Mouse (Mus musculus) heart, adult 8-10 months (tissue): ENCODE results near the gene G0s2. TPM values are rescaled to one million over a fixed set of nuclear protein-coding genes. Genes with fewer than 3 reads are reported as not detected.
A peak's percentile ranks its signal among the peaks of the same experiment; 100 is the strongest.

ENCODE experiments used
- DNase-seq: peaks from one replicate; pipeline ENCODE4 v3.0.0; 2022; ENCODE audit warnings: low spot score
- total RNA-seq, 4 experiments: library from RNA; stranded (reverse); gene quantifications; 2 replicates each; pipeline ENCODE4 v1.2.4; 2022

Gene G0s2
- total RNA-seq = 10 to 100 TPM; 54.6 to 72.1 (median 63.9) TPM

- peak; percentile 89 for DNase-seq
Measured at GRCm38 (mm10) chr1:193272916-193273601, at the start of gene G0s2. Gene G0s2, minus strand, starts transcription at chr1:193273217.

- DNase-seq = no peak
Measured at GRCm38 (mm10) chr1:193320398-193320797, 47.4 kb upstream of the G0s2 start.

- DNase-seq = no peak
Measured at GRCm38 (mm10) chr1:193319721-193320120, 46.7 kb upstream of the G0s2 start.

- DNase-seq = peak; percentile 85
Measured at GRCm38 (mm10) chr1:193317159-193317559, 44.1 kb upstream of the G0s2 start.

GRCm38 (mm10) chr1:193316358-193316750 lies 43.3 kb upstream of the G0s2 start:
- DNase-seq = no peak

- peak; percentile 94 for DNase-seq
Measured at GRCm38 (mm10) chr1:193315705-193316357, 42.8 kb upstream of the G0s2 start.

GRCm38 (mm10) chr1:193311596-193311995 lies 38.6 kb upstream of the G0s2 start:
- no peak for DNase-seq

GRCm38 (mm10) chr1:193310519-193311085 lies 37.6 kb upstream of the G0s2 start:
- DNase-seq = no peak

- no peak for DNase-seq
Measured at GRCm38 (mm10) chr1:193309785-193310518, 36.9 kb upstream of the G0s2 start.

- no peak for DNase-seq
Measured at GRCm38 (mm10) chr1:193306832-193307231, 33.8 kb upstream of the G0s2 start.

GRCm38 (mm10) chr1:193305386-193305785 lies 32.4 kb upstream of the G0s2 start:
- DNase-seq = no peak

- no peak for DNase-seq
Measured at GRCm38 (mm10) chr1:193303096-193303495, 30.1 kb upstream of the G0s2 start.

- no peak for DNase-seq
Measured at GRCm38 (mm10) chr1:193302093-193302405, 29.0 kb upstream of the G0s2 start.

GRCm38 (mm10) chr1:193301216-193302092 lies 28.4 kb upstream of the G0s2 start:
- DNase-seq = no peak

GRCm38 (mm10) chr1:193299995-193300394 lies 27.0 kb upstream of the G0s2 start:
- no peak for DNase-seq

GRCm38 (mm10) chr1:193298141-193298765 lies 25.2 kb upstream of the G0s2 start:
- DNase-seq = no peak

GRCm38 (mm10) chr1:193295920-193296319 lies 22.9 kb upstream of the G0s2 start:
- DNase-seq = no peak

GRCm38 (mm10) chr1:193293926-193294325 lies 20.9 kb upstream of the G0s2 start:
- no peak for DNase-seq

GRCm38 (mm10) chr1:193293039-193293438 lies 20.0 kb upstream of the G0s2 start:
- no peak for DNase-seq

GRCm38 (mm10) chr1:193290686-193291085 lies 17.7 kb upstream of the G0s2 start:
- no peak for DNase-seq

- DNase-seq = no peak
Measured at GRCm38 (mm10) chr1:193289914-193290313, 16.9 kb upstream of the G0s2 start.
